ENCODE assay signal across 15 mouse cellular contexts in genomic region chr10:68141567-68141966, GRCm38 (mm10).
"Had no signal": no experiment of that assay in that cellular context is flagged by ENCODE, and none has a peak within 500 bp of the region (broad histone marks: within the 10 kb centered on the region; RNA-seq: fewer than 3 reads in every experiment).

No protein-coding gene starts in this region.

- H3K9me3 ChIP-seq: liver, embryonic 15.5 days; megakaryocyte, embryonic 14.5 days; midbrain, embryonic 15.5 days; neural tube, embryonic 12.5 days; stomach, embryonic 15.5 days had no signal

- H3K27me3 ChIP-seq: midbrain, embryonic 13.5 days; midbrain, embryonic 15.5 days; neural tube, embryonic 12.5 days; stomach, embryonic 15.5 days had no signal

- H3K27ac ChIP-seq: liver, embryonic 15.5 days; midbrain, embryonic 15.5 days; neural tube, embryonic 12.5 days; stomach, embryonic 15.5 days; stomach, postnatal 0 days had no signal

- H3K36me3 ChIP-seq: liver, embryonic 15.5 days; midbrain, embryonic 15.5 days; stomach, embryonic 15.5 days had no signal

- H3K4me2 ChIP-seq: liver, embryonic 15.5 days; midbrain, embryonic 11.5 days; midbrain, embryonic 13.5 days; midbrain, embryonic 15.5 days; neural tube, embryonic 12.5 days; stomach, embryonic 15.5 days had no signal

- DNase-seq: liver, postnatal 0 days; lung, postnatal 10 days; lung, postnatal 36 days; right cerebral cortex, postnatal 14 days; thymus, adult 2 months; thymus, postnatal 14 days; thymus, postnatal 36 days had no signal

- H3K4me3 ChIP-seq: liver, embryonic 15.5 days; megakaryocyte, embryonic 14.5 days; midbrain, embryonic 13.5 days; midbrain, embryonic 15.5 days; neural tube, embryonic 12.5 days; stomach, embryonic 15.5 days had no signal

- H3K9ac ChIP-seq: liver, embryonic 15.5 days; liver, postnatal 0 days; midbrain, embryonic 13.5 days; midbrain, embryonic 15.5 days; neural tube, embryonic 12.5 days; stomach, embryonic 15.5 days had no signal

- ATAC-seq: liver, postnatal 0 days; midbrain, embryonic 13.5 days; midbrain, embryonic 15.5 days had no signal
